Mouse (Mus musculus): Measurements from ENCODE around the gene Proca1. TPM values are rescaled to one million over a fixed set of nuclear protein-coding genes. Genes with fewer than 3 reads are reported as not detected.
A peak's percentile ranks its signal among the peaks of the same experiment; 100 is the strongest.

Proca1 gene
- polyA plus RNA-seq, 1 experiment: not detected

- no peak for TF ChIP-seq GATA1 (IDR thresholded peaks at IDR 0.05; ENCODE audit: low read length)
Measured at GRCm38 (mm10) chr11:78163045-78163444, 30.1 kb upstream of the Proca1 start.

- TF ChIP-seq GATA1 (IDR thresholded peaks at IDR 0.05; ENCODE audit: low read length): no peak
Measured at GRCm38 (mm10) chr11:78163681-78164603, 29.2 kb upstream of the Proca1 start.

DNA sequence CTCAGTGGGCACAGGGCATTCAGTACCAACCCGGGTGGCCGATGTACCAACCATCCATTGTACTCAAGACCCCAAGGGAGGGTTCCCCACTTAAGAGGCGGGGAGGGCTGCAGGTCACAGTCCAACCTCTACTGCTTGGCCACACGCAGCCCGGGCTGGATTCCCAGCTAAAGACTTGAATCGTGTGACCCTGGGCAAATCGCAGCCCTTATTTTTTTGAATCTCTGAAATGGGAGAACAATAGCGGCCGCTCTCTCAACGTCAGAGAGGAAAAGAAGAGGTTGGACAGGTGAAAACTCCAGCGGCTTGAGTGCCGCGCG lies 28.6 kb upstream of the Proca1 start:
- TF ChIP-seq GATA1 (IDR thresholded peaks at IDR 0.05; ENCODE audit: low read length): no peak

DNA sequence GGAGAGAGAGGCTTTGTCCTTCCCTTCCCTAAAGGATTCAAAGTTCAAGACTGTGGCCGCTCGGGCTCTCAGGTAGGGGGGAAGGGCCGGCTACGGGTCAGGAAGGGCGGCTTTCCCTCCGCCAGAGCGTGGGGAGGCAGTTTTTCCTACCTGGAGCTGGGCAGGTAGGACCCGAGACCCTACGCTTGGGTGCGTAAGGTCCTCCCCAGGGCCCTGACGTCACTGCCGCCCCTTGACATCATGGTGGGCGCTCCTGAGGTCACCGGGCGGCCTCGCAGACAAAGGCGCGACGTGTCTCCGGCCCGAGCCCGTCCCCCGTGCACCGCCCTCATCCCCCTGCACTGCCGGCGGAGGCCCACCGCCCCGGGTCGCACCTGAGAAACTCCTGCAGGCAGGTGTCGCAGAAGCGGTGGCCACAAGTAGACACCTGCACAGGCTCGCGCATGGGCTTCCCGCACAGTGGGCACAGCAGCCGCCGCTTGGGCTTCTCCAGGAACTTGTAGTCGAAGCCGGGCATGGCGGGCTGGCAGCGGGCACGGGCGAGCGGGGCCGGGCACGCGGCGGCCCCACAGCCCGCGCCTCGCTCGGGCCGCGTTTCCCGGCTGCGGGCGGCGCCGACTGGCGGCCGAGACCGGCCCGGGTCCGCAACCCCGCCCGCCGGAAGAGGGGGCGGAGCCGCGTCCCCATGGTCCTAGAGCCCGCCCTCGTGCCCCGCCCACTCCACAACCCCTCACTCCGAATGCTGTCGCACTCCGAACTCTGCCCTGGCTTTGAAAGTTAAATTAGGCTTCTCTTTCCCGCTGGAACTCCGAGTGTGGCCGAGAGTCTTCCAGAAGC lies 28.1 kb upstream of the Proca1 start, which contains the start of gene Traf4:
Gene Traf4, minus strand, starts transcription at position 666 of the 837 bp plus-strand sequence.
- no peak for TF ChIP-seq GATA1 (IDR thresholded peaks at IDR 0.05; ENCODE audit: low read length)

- TF ChIP-seq GATA1 (IDR thresholded peaks at IDR 0.05; ENCODE audit: low read length): no peak
Measured at GRCm38 (mm10) chr11:78165761-78166109, 27.5 kb upstream of the Proca1 start.

DNA sequence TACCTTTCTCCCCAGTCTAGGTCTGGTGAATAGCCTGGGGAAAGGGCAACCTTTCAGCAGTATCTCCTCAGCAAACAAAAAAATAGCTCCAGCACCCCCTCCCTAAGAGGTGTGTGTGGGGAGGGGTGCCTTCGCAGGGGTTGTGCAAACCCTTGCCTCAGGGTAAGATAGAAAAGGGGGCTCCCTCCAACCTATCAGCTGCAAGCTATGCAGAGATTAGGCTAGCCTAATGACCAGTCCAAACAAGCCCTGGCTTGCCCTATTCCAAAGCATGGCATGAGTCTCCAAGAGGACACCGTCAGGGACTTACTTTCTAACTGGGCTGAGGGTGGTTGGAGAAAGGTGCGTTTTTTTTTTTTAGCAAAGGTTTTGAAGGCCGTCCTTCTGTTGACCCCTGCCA lies 27.0 kb upstream of the Proca1 start:
- TF ChIP-seq GATA1 (IDR thresholded peaks at IDR 0.05; ENCODE audit: low read length): no peak

DNA sequence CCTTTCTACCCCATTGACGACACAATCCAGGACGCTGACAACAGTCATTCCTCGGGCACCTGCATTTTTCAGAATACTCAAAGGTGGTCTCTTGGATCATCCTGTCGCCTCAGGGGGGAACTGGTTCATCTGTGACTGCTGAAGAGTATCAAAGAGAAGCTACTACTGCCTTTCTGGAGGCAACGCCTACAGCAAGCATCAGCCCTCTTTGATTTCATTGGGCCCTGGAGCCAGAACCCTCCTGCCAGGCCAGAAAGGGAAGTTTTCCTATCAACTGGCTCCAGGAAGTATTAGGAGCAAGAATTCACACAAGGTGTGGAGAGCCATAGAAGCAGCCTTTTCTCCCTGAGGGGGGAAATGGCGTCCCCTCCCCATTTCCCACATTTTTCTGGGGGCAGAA lies 26.6 kb upstream of the Proca1 start:
- no peak for TF ChIP-seq GATA1 (IDR thresholded peaks at IDR 0.05; ENCODE audit: low read length)

DNA sequence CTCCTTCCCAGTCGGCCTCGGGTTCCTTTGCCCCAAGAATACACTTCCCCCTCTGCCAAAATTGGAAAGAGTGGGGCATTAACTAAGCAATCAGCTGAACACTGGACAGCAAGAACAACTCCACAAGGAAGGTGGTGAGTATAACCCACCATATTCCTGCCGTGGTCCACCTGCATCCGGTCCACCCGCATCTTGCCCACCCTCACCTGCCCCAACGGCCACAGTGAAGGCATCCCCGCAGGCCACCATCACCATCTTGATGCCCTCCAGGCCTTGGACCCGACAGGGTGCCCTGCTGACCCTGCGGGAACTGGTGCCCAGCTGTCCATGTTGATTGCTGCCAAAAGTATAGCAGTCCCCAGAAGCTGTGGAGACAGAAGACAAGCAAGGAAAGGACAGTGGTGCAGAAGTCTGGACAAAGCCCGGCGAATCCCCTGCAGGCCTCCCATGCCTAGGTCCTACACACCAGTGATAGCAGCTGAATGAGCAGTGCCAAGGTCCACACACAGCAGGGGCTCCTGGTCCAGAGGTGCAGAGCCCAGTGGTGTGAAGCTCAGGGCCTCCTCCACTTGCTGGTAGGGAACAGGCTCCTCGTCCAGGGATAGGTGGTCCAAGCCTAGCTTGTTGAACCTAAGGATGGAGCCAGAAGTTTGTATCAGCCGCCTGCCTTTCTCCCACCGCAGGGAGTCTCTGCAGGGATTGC lies 25.8 kb upstream of the Proca1 start:
- no peak for TF ChIP-seq GATA1 (IDR thresholded peaks at IDR 0.05; ENCODE audit: low read length)

DNA sequence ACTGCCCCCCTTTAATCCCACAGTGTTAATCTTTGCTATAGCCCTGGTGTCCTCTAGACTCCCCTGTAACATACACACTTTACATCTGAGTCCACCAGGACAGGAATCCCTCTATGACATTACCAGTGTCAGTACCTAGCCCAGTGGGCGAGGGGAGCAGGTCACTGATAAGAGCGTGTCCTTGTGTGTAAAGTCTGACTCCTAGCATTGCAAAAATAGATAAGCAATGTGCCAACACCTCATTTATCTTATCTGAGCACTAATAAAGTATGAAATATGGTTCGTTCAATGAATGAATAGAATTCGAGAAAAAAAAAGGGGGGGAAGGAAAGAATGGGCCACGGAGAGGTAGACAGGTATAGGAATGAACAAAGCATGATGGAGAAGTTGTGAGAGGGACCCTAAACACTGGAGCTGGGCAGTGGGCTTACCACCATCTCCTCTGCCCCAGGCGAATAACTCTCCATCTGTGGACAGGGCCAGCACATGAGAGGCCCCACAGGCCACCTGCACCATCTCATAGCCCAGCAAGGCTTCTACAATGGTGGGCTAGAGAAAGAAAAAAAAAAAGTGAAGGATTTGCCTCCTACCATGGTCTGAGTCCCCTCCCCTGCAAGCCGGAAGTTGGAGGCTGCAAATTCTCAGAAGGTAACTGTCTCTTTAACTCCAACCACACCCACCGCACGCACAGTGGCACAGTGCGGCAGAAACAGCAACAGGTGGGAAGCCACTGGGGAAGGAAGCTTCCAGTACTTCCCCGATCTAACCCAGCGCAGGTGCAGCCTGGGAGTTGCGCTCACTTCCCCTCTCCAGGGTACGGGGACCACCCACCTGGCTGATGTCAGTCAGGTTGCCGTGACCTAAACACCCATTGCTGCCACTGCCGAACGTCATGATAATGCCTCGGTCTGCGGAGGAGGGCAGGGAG lies 24.4 kb upstream of the Proca1 start:
- TF ChIP-seq GATA1 (IDR thresholded peaks at IDR 0.05; ENCODE audit: low read length): peak; percentile 47

GRCm38 (mm10) chr11:78170306-78170705 lies 22.9 kb upstream of the Proca1 start:
- TF ChIP-seq GATA1 (IDR thresholded peaks at IDR 0.05; ENCODE audit: low read length): no peak

DNA sequence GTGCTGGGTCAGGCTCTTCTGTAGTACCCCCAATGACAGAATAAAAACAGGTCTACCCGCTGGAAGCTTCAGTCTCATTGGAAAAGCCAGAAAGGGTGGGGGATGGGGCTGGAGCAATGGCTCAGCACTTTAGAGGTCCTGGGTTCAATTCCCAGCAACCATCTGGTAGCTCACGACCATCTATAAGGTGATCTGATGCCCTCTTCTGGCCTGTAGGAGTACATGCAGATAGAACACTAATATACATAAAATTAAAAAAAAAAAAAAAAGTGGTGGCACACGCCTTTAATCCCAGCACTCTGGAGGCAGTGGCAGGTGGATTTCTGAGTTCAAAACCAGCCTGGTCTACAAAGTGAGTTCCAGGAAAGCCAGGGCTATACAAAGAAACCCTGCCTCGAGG lies 21.9 kb upstream of the Proca1 start:
- TF ChIP-seq GATA1 (IDR thresholded peaks at IDR 0.05; ENCODE audit: low read length): no peak

- TF ChIP-seq GATA1 (IDR thresholded peaks at IDR 0.05; ENCODE audit: low read length): no peak
Measured at GRCm38 (mm10) chr11:78172034-78172747, 21.0 kb upstream of the Proca1 start.

GRCm38 (mm10) chr11:78172748-78173383 lies 20.3 kb upstream of the Proca1 start:
- no peak for TF ChIP-seq GATA1 (IDR thresholded peaks at IDR 0.05; ENCODE audit: low read length)

DNA sequence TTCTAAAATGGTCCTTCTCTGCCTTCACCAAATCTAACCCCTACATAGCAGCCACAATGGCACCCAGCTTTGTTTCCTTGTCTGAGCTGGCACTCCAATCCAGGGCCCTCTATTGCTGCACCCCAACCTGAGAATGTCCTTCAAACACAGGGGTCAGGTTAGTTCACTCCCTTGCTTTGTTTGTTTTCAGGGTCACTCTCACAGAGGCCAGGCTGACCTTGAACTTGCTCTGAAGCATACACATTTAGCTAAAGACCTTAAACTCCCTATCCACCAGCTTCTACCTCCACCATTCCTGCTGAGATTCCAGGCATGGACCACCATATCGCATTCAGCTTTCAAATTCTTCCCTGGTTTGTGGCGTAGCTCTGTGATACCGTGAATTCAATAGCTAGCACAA lies 18.7 kb upstream of the Proca1 start:
- TF ChIP-seq GATA1 (IDR thresholded peaks at IDR 0.05; ENCODE audit: low read length): no peak

All from G1E-ER4 (cell line).